ENCODE assay signal across 7 mouse cellular contexts in genomic region chr14:45657641-45658611, GRCm38 (mm10). TPM values are rescaled to one million over a fixed set of nuclear protein-coding genes. Genes with fewer than 3 reads are reported as not detected.
DNase-seq lines count a peak whose midpoint lies in the region; ATAC-seq lines count a peak whose summit lies in the region.

TSS of gene Ddhd1 (minus strand) at chr14:45658143.

- H3K9me3 ChIP-seq in embryonic facial prominence, embryonic 10.5 days: no peaks in the 10 kb centered on the region
- no peaks in the 10 kb centered on the region for H3K9me3 ChIP-seq in limb, embryonic 10.5 days (replicated peaks)
- no peaks in the 10 kb centered on the region for H3K9me3 ChIP-seq in midbrain, embryonic 13.5 days

- H3K9ac ChIP-seq in midbrain, embryonic 13.5 days (replicated peaks): peak within 1 kb of the TSS; percentile 86

- peaks cover 12% of the 10 kb centered on the region; the same call in 1 of the 2 replicates for H3K27me3 ChIP-seq in embryonic facial prominence, embryonic 10.5 days (replicated peaks; ENCODE audit: low read depth, poor library complexity, severe bottlenecking)
- no peaks in the 10 kb centered on the region for H3K27me3 ChIP-seq in limb, embryonic 10.5 days (ENCODE audit: low read depth, poor library complexity, severe bottlenecking)
- no peaks in the 10 kb centered on the region for H3K27me3 ChIP-seq in midbrain, embryonic 13.5 days

- DNase-seq in adrenal gland, postnatal 10 days: peak; percentile 95
- peak; percentile 93 for DNase-seq in embryonic facial prominence, embryonic 10.5 days (ENCODE audit: low spot score)
- DNase-seq in kidney, adult 11 months: peak; percentile 84
- peak; percentile 91 for DNase-seq in limb, embryonic 10.5 days (ENCODE audit: low spot score)
- DNase-seq in spleen, adult 12 weeks (ENCODE audit: low spot score): peak; percentile 80

- peaks cover 26% of the 10 kb centered on the region for H3K4me1 ChIP-seq in embryonic facial prominence, embryonic 10.5 days
- peaks cover 23% of the 10 kb centered on the region for H3K4me1 ChIP-seq in limb, embryonic 10.5 days
- H3K4me1 ChIP-seq in midbrain, embryonic 13.5 days (replicated peaks): peaks cover 38% of the 10 kb centered on the region

- peak within 1 kb of the TSS; percentile 89 for H3K4me3 ChIP-seq in embryonic facial prominence, embryonic 10.5 days
- H3K4me3 ChIP-seq in limb, embryonic 10.5 days: peak within 1 kb of the TSS; percentile 80
- H3K4me3 ChIP-seq in midbrain, embryonic 13.5 days (replicated peaks): peak within 1 kb of the TSS; percentile 70

- H3K4me2 ChIP-seq in midbrain, embryonic 13.5 days (replicated peaks): peak within 1 kb of the TSS; percentile 90

- no peaks in the 10 kb centered on the region for H3K36me3 ChIP-seq in embryonic facial prominence, embryonic 10.5 days (replicated peaks)
- no peaks in the 10 kb centered on the region for H3K36me3 ChIP-seq in limb, embryonic 10.5 days
- H3K36me3 ChIP-seq in midbrain, embryonic 13.5 days: no peaks in the 10 kb centered on the region

- peak within 1 kb of the TSS; percentile 94 for H3K27ac ChIP-seq in embryonic facial prominence, embryonic 10.5 days (replicated peaks)
- H3K27ac ChIP-seq in limb, embryonic 10.5 days: peak within 1 kb of the TSS; percentile 91
- H3K27ac ChIP-seq in midbrain, embryonic 13.5 days: peak within 1 kb of the TSS; percentile 94

- ATAC-seq in granulocyte monocyte progenitor cell, adult 5-6 weeks (replicated peaks; ENCODE audit: poor library complexity, severe bottlenecking): peak; percentile 79
- peak; percentile 95 for ATAC-seq in midbrain, embryonic 13.5 days

- WGBS in embryonic facial prominence, embryonic 10.5 days: under 1% methylated on average over 123 of the region's 123 CpGs
- WGBS in limb, embryonic 10.5 days: under 1% methylated on average over 123 of the region's 123 CpGs
- under 1% methylated on average over 89 of the region's 123 CpGs for whole genome bisulfite sequencing in midbrain, embryonic 13.5 days

RNA-seq across cellular contexts. Expression of gene Ddhd1, which starts in this region (rescaled TPM):
- 10 to 100 TPM; 19.3 to 32.5 TPM for total RNA-seq in adrenal gland, postnatal 10 days (2021)
- 5.0 and 5.4 TPM in 2 replicates for polyA plus RNA-seq in embryonic facial prominence, embryonic 10.5 days (2016; fragmentation: Nextera tagmentation; extraction: Ambion mirVana)
- 17.7 and 22.1 TPM in 2 replicates for total RNA-seq in granulocyte monocyte progenitor cell, adult 5-6 weeks (2014; fragmentation: Nextera tagmentation)
- 22.4 and 22.6 TPM in 2 replicates for total RNA-seq in granulocyte monocyte progenitor cell, adult 5-6 weeks (2017)
- polyA plus RNA-seq in limb, embryonic 10.5 days (2016; fragmentation: Nextera tagmentation; extraction: Ambion mirVana): 4.4 and 5.1 TPM in 2 replicates
- 13.2 and 16.5 TPM in 2 replicates for polyA plus RNA-seq in midbrain, embryonic 13.5 days (2015; fragmentation: Nextera tagmentation; extraction: Ambion mirVana)

Comparison
In these comparisons a context has a peak if more than half of its experiments do, and no peak if none do; other contexts are left out.
1. Peak in every context shown above with its lines: DNase-seq, ATAC-seq, H3K4me3 ChIP-seq and H3K27ac ChIP-seq.